Mouse (Mus musculus): ENCODE results near the gene 4931422A03Rik.
"Not testable (repeated sequence)": the region's sequence is repeated elsewhere in the genome, so short reads cannot be mapped to it uniquely, and the experiment has no call there.

4931422A03Rik gene

GRCm38 (mm10) chr2:104028139-104028723 is at the start of gene 4931422A03Rik:
4931422A03Rik (minus strand) TSS chr2:104028361.
- POLR2A ChIA-PET, result interaction anchor here in 1 of 4 experiments (2.0 kb wide), 1 partner anchor 15 kb away, joined by 5 read pairs; no protein-coding TSS in a partner anchor
- CTCF ChIA-PET, result no interaction called here

GRCm38 (mm10) chr2:104069704-104070185 is 41.6 kb upstream of the 4931422A03Rik start, which contains the start of gene Cd59b:
Cd59b (plus strand) TSS chr2:104069849.
- ChIA-PET POLR2A (interaction anchor here in 3 of 4 experiments (0.6 to 4.1 kb wide), 29 partner anchors 11 to 562 kb away, joined by 3 to 68 read pairs (median 4); partner anchors contain the start of genes A930018P22Rik (in 3 of the 3), Cd59a (in 2 of the 3) and Cstf3 (in 1 of the 3)), CTCF (interaction anchor here in 1 of 4 experiments (0.6 kb wide), 1 partner anchor 371 kb away, joined by 3 read pairs; no protein-coding TSS in a partner anchor)

GRCm38 (mm10) chr2:104068450-104068849 is 40.3 kb upstream of the 4931422A03Rik start, which contains the start of gene Gm10799:
Gm10799 (minus strand) TSS chr2:104068550.
- POLR2A ChIA-PET, result interaction anchor here in 3 of 4 experiments (1.2 to 4.1 kb wide), 3 partner anchors 27 to 54 kb away, joined by 4 to 68 read pairs (median 34); partner anchors contain the start of genes Cd59a (in 2 of the 3) and A930018P22Rik (in 1 of the 3)
- CTCF ChIA-PET, result interaction anchor here in 1 of 4 experiments (1.2 kb wide), 1 partner anchor 67 kb away, joined by 3 read pairs; no protein-coding TSS in a partner anchor

GRCm38 (mm10) chr2:104065526-104065925 is 37.4 kb upstream of the 4931422A03Rik start, which contains the start of gene Gm10912:
Gm10912 (plus strand) TSS chr2:104065826.
- CTCF ChIA-PET, result not testable (repeated sequence)
- POLR2A ChIA-PET, result interaction anchor here in 1 of 4 experiments (0.6 kb wide), 1 partner anchor 132 kb away, joined by 5 read pairs; no protein-coding TSS in a partner anchor

GRCm38 (mm10) chr2:104064152-104064551 is 36.0 kb upstream of the 4931422A03Rik start:
- POLR2A ChIA-PET, result interaction anchor here in 1 of 4 experiments (1.0 kb wide), 1 partner anchor 15 kb away, joined by 3 read pairs; no protein-coding TSS in a partner anchor
- CTCF ChIA-PET, result interaction anchor here in 1 of 4 experiments (2.2 kb wide), 1 partner anchor 29 kb away, joined by 5 read pairs; no protein-coding TSS in a partner anchor

- CTCF ChIA-PET, result interaction anchor here in 1 of 4 experiments (0.6 kb wide), 1 partner anchor 706 kb away, joined by 3 read pairs; no protein-coding TSS in a partner anchor
These were observed 34.5 kb upstream of the 4931422A03Rik start for GRCm38 (mm10) chr2:104062665-104063064.

DNA sequence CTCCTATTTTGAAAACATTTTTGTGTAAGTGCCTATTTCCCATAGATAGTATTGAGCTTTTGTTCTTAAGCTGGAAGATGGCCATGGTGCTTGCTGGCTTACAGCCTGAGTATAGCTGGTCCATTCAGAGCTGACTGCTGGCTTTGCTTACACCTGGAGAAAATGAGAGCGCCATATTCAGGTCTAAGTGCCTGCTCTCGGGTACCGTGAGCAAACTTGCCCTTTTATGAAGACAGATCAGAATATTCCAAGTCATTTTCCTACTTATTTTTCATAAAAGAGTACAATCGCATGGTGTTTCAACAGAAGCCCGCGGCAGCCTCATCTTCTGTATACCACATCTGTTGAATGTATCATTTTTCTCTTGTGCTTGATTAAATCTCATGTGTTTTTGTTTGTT is 32.8 kb upstream of the 4931422A03Rik start:
- POLR2A ChIA-PET, result no interaction called here
- CTCF ChIA-PET, result no interaction called here

More at GRCm38 (mm10) chr2:104062665-104063064, 34.5 kb upstream of the 4931422A03Rik start:
- POLR2A ChIA-PET, result interaction anchor here in 2 of 4 experiments (0.6 to 1.8 kb wide), 2 partner anchors 37 to 60 kb away, joined by 3 to 6 read pairs; partner anchors contain the start of gene A930018P22Rik (in 1 of the 2)

DNA sequence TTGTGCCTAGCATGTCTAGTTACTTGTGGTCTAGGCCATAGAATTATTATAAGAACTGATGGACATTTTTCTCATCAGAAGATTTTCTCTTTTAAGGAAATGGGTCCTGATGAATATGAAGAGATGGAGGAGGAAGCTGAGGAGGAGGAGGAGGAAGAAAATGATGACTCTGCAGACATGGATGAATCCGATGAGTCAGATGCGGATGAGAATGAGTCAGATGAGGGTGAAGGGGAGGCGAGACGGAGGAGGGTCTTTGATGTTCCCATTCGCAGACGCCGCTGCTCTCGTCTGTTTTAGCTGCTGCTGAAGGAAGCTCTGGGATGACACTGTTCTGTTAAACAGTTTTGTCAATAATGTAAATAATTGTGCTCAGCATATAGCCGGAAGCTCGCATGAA is 31.6 kb upstream of the 4931422A03Rik start:
- POLR2A ChIA-PET, result no interaction called here
- CTCF ChIA-PET, result no interaction called here

- ChIA-PET CTCF (no interaction called here), POLR2A (no interaction called here)
These were observed 30.8 kb upstream of the 4931422A03Rik start for GRCm38 (mm10) chr2:104058954-104059353.

GRCm38 (mm10) chr2:104058381-104058780 is 30.2 kb upstream of the 4931422A03Rik start:
- ChIA-PET CTCF (no interaction called here), POLR2A (no interaction called here)

GRCm38 (mm10) chr2:104044479-104045080 is 16.4 kb upstream of the 4931422A03Rik start:
- ChIA-PET POLR2A (interaction anchor here in 2 of 4 experiments (0.9 to 1.1 kb wide), 3 partner anchors 13 to 17 kb away, joined by 3 read pairs; no protein-coding TSS in a partner anchor), CTCF (interaction anchor here in 3 of 4 experiments (0.6 to 2.5 kb wide), 5 partner anchors 10 to 1173 kb away, joined by 3 to 10 read pairs (median 6); no protein-coding TSS in a partner anchor)

GRCm38 (mm10) chr2:104043624-104044478 is 15.7 kb upstream of the 4931422A03Rik start:
- ChIA-PET CTCF (interaction anchor here (0.6 to 2.5 kb wide), 5 partner anchors 9 to 1174 kb away, joined by 3 to 10 read pairs (median 6); no protein-coding TSS in a partner anchor), POLR2A (interaction anchor here in 2 of 4 experiments (0.7 to 1.3 kb wide), 4 partner anchors 13 to 260 kb away, joined by 3 to 5 read pairs (median 3); no protein-coding TSS in a partner anchor)

DNA sequence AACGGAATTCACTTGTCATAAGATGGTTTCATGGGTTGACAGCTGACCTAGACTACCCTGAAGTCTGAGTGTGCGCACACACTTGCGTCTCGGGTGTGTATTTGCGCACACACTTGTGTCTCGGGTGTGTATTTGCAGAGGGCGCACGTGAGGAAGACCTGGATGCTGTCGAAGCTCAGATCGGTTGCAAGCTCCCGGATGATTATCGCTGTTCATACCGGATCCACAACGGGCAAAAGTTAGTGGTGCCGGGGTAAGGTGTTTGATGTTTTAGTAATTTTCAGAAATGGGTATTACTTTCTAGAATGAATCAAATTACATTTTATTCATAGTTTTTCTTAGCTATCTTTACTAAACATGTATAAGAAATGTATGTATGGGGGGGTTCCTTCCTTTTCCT is 14.6 kb upstream of the 4931422A03Rik start:
- CTCF ChIA-PET, result interaction anchor here in 3 of 4 experiments (0.6 to 2.5 kb wide), 3 partner anchors 8 to 63 kb away, joined by 3 to 10 read pairs (median 3); no protein-coding TSS in a partner anchor
- POLR2A ChIA-PET, result interaction anchor here in 1 of 4 experiments (0.6 to 1.3 kb wide), 3 partner anchors 13 to 397 kb away, joined by 3 to 5 read pairs (median 4); no protein-coding TSS in a partner anchor

DNA sequence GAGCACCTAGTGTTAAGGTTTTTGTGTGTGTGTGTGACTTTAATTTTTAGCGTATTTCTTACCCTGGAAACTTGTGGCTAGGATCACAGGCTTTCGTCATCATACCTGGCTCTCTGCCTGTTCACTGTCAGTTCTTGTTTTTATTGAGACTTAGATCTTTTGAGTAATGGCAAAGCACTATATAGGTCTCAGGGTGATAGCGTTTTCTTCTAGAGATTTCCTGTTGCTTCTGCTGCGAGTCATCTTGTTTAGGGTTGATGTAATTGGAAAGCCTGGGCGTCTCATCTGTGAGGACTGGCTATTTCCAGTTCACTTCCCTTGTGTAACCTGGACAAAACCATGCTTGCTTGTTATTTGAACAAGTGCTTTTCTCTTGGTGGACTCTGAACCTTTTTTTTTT is 13.5 kb upstream of the 4931422A03Rik start:
- CTCF ChIA-PET, result no interaction called here
- POLR2A ChIA-PET, result interaction anchor here in 2 of 4 experiments (0.6 to 2.3 kb wide), 4 partner anchors 10 to 434 kb away, joined by 3 to 5 read pairs (median 4); partner anchors contain the start of gene A930018P22Rik (in 1 of the 2)

- ChIA-PET POLR2A (no interaction called here), CTCF (interaction anchor here in 2 of 4 experiments (0.6 to 1.1 kb wide), 2 partner anchors 15 to 226 kb away, joined by 3 read pairs; no protein-coding TSS in a partner anchor)
These were observed 10.1 kb upstream of the 4931422A03Rik start for GRCm38 (mm10) chr2:104038236-104038635.

DNA sequence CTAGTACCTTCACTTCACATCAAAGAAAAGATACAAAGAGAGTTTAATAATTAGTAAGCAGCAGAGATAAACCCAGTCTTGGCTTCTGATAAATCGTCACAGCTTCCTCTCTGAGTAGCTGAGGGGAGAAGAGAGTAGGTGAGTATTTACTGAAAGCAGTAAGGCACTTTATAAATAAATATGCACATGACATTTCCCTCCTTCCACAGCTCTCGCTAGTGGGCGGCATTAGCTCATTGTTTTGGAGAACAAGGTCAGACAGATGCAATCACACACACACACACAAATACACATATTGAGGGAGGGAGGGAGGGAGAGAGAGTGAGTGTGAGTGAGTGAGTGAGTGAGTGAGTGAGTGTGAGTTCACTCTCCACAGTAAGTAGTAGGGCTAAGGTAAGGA is 8.2 kb upstream of the 4931422A03Rik start:
- POLR2A ChIA-PET, result interaction anchor here in 2 of 4 experiments (0.5 to 2.4 kb wide), 3 partner anchors 40 to 458 kb away, joined by 3 to 14 read pairs (median 3); partner anchors contain the start of gene A930018P22Rik (in 1 of the 2)
- CTCF ChIA-PET, result interaction anchor here in 2 of 4 experiments (0.7 to 2.8 kb wide), 3 partner anchors 28 to 94 kb away, joined by 5 to 31 read pairs (median 6); no protein-coding TSS in a partner anchor

DNA sequence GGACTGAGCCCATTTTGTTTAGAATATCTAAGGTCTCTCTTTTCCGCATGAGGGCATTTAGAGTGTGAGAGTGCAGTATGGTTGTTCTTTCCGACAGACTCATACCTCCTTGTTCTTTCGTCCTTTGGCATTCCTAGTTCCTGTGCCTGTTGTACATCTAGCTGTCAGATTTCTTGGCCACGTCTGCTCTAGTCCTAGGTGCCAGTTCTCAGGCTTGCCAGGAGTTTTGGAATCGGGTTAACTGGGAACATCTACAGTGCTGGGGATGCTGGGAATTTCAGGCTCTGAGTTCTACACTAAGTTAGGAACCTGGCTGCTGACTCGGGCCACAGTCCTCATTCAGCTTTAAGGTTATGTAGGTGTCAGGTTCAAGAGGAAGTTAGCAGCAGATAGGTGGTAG is 7.4 kb upstream of the 4931422A03Rik start:
- ChIA-PET POLR2A (interaction anchor here in 3 of 4 experiments (1.1 to 2.4 kb wide), 4 partner anchors 34 to 96 kb away, joined by 3 to 14 read pairs (median 3); partner anchors contain the start of genes A930018P22Rik (in 1 of the 3) and Cd59b (in 1 of the 3)), CTCF (interaction anchor here (0.8 to 2.8 kb wide), 6 partner anchors 8 to 95 kb away, joined by 3 to 31 read pairs (median 7); no protein-coding TSS in a partner anchor)

All from embryonic stem cell, embryonic (primary cell).